Comparison of ENCODE assay signal across 8 mouse cellular contexts in genomic region chr2:23039082-23040000, GRCm38 (mm10). TPM values are rescaled to one million over a fixed set of nuclear protein-coding genes. Genes with fewer than 3 reads are reported as not detected.
A peak's percentile ranks its signal among the peaks of the same experiment; 100 is the strongest.
DNase-seq lines count a peak whose midpoint lies in the region; ATAC-seq and TF ChIP-seq lines count a peak whose summit lies in the region.

No protein-coding gene starts in this region.

- no peaks in the 10 kb centered on the region for H3K36me3 ChIP-seq in ES-E14 (ENCODE audit: control insufficient read depth, insufficient read depth, low read length, poor library complexity, severe bottlenecking)
- no peaks in the 10 kb centered on the region for H3K36me3 ChIP-seq in embryonic facial prominence, embryonic 11.5 days (replicated peaks; ENCODE audit: control insufficient read depth, insufficient read depth, low read depth, low read length)
- H3K36me3 ChIP-seq in heart, embryonic 10.5 days: no peaks in the 10 kb centered on the region

- H3K27me3 ChIP-seq in embryonic facial prominence, embryonic 11.5 days (ENCODE audit: control insufficient read depth, insufficient read depth, low read length): no peaks in the 10 kb centered on the region
- H3K27me3 ChIP-seq in heart, embryonic 10.5 days (ENCODE audit: insufficient read depth, poor library complexity, severe bottlenecking): no peaks in the 10 kb centered on the region

- peak; percentile 63 for DNase-seq in cerebellum, adult 9-10 months
- DNase-seq in cerebellum, postnatal 25 days: no peak
- DNase-seq in ES-E14 (ENCODE audit: low read depth, low spot score): peak; percentile 17
- DNase-seq in embryonic facial prominence, embryonic 11.5 days (ENCODE audit: low spot score): peak; percentile 44
- peak; percentile 86 for DNase-seq in heart, embryonic 10.5 days (ENCODE audit: low spot score)
- peak; percentile 31 to 54 for DNase-seq in left cerebral cortex, postnatal 25 days (ENCODE audit: low spot score in 2 of 2)
- peak; percentile 12 to 23 for DNase-seq in spleen, postnatal 14 days (ENCODE audit: low spot score in 2 of 2)

- H3K27ac ChIP-seq in ES-E14 (ENCODE audit: insufficient read depth, low read depth, low read length, poor library complexity, severe bottlenecking): peak overlapping the region; percentile 65
- H3K27ac ChIP-seq in embryonic facial prominence, embryonic 11.5 days (replicated peaks; ENCODE audit: low read depth, low read length): peak overlapping the region; percentile 92
- peak overlapping the region; percentile 94 for H3K27ac ChIP-seq in heart, embryonic 10.5 days

- ATAC-seq in embryonic facial prominence, embryonic 11.5 days (replicated peaks; ENCODE audit: insufficient number of reproducible peaks, low FRiP score, low TSS enrichment, low read depth): peak; percentile 88
- ATAC-seq in megakaryocyte progenitor cell, adult 5-6 weeks (replicated peaks; ENCODE audit: poor library complexity): peak; percentile 35

- peak overlapping the region; percentile 96 for H3K9ac ChIP-seq in ES-E14 (ENCODE audit: insufficient read depth, low read depth, low read length, poor library complexity, severe bottlenecking)
- peak overlapping the region; percentile 94 for H3K9ac ChIP-seq in embryonic facial prominence, embryonic 11.5 days (replicated peaks; ENCODE audit: low read length)

- H3K4me1 ChIP-seq in ES-E14 (ENCODE audit: control insufficient read depth in 2 of 2, insufficient read depth in 2 of 2, low read length in 2 of 2, poor library complexity in 1 of 2): peaks cover 3 to 5% of the 10 kb centered on the region in 2 experiments; a peak in 3 of 4 replicates
- no peaks in the 10 kb centered on the region for H3K4me1 ChIP-seq in embryonic facial prominence, embryonic 11.5 days (ENCODE audit: control insufficient read depth, insufficient read depth, low read length)
- peaks cover 2% of the 10 kb centered on the region; the same call in 1 of the 2 replicates for H3K4me1 ChIP-seq in heart, embryonic 10.5 days

- H3K4me2 ChIP-seq in embryonic facial prominence, embryonic 11.5 days (ENCODE audit: low read depth, low read length): peak overlapping the region; percentile 66

- WGBS in embryonic facial prominence, embryonic 11.5 days: 1% methylated on average over 50 of the region's 59 CpGs
- WGBS in heart, embryonic 10.5 days: under 1% methylated on average over 37 of the region's 59 CpGs

- H3K9me3 ChIP-seq in ES-E14 (ENCODE audit: control insufficient read depth, insufficient read depth, low read depth, low read length): no peaks in the 10 kb centered on the region
- no peaks in the 10 kb centered on the region for H3K9me3 ChIP-seq in embryonic facial prominence, embryonic 11.5 days (replicated peaks; ENCODE audit: control insufficient read depth, low read length)
- H3K9me3 ChIP-seq in heart, embryonic 10.5 days: no peaks in the 10 kb centered on the region

- intact Hi-C loops in left cerebral cortex, postnatal 25 days (cut with DNase I): loop anchor here (5.0 kb wide), 4 partner anchors 47 to 142 kb away; partner anchors contain the start of gene Pdss1

- H3K4me3 ChIP-seq in ES-E14 (ENCODE audit: insufficient read depth in 1 of 2, low read depth in 1 of 2, low read length in 2 of 2, poor library complexity in 1 of 2, severe bottlenecking in 1 of 2): peak overlapping the region; percentile 89 to 91
- H3K4me3 ChIP-seq in embryonic facial prominence, embryonic 11.5 days (ENCODE audit: low read depth, low read length): peak overlapping the region; percentile 93
- peak overlapping the region; percentile 97 for H3K4me3 ChIP-seq in heart, embryonic 10.5 days

- in situ Hi-C loops in ES-E14 (cut with MboI; ENCODE audit: low sequenced_read_pairs in 2 of 2, unreplicated experiment in 2 of 2): no loop called here

TF ChIP-seq in ES-E14, 5 proteins besides CTCF, POLR2A, EP300 and RAD21:
- TF ChIP-seq HCFC1 (IDR thresholded peaks at IDR 0.05; ENCODE audit: borderline replicate concordance, insufficient read depth, low read length) (peak; percentile 47; the same call in 1 of the 2 replicates), CHD2 (IDR thresholded peaks at IDR 0.05; ENCODE audit: low read depth, low read length) (no peak), MAFK (IDR thresholded peaks at IDR 0.05; ENCODE audit: insufficient read depth, low read depth, low read length) (no peak), ZNF384 (IDR thresholded peaks at IDR 0.05; ENCODE audit: low read depth, low read length) (no peak), ZC3H11A (IDR thresholded peaks at IDR 0.05; ENCODE audit: borderline replicate concordance, low read depth, low read length) (no peak)

RNA-seq across cellular contexts. Expression of gene Abi1, which starts 0.7 kb away (rescaled TPM):
- total RNA-seq in ES-E14 (2012; rRNA removed): 42.6 and 49.3 TPM in 2 replicates
- polyA plus RNA-seq in embryonic facial prominence, embryonic 11.5 days (2014; fragmentation: Nextera tagmentation; extraction: Ambion mirVana): 41.4 and 42.3 TPM in 2 replicates
- polyA plus RNA-seq in heart, embryonic 10.5 days (2016; fragmentation: Nextera tagmentation; extraction: Ambion mirVana): 33.3 and 34.7 TPM in 2 replicates
- 100 to 1,000 TPM; 132 to 140 TPM for total RNA-seq in left cerebral cortex, postnatal 25 days (2021)
- 82.2 and 84.2 TPM in 2 replicates for total RNA-seq in megakaryocyte progenitor cell, adult 5-6 weeks (2015)
- total RNA-seq in megakaryocyte progenitor cell, adult 5-6 weeks (2017): 90.0 and 111 TPM in 2 replicates

RNA-seq across cellular contexts. Expression of gene Acbd5, which starts 28.6 kb away (rescaled TPM):
- 27.2 and 31.7 TPM in 2 replicates for total RNA-seq in ES-E14 (2012; rRNA removed)
- 26.1 and 27.4 TPM in 2 replicates for polyA plus RNA-seq in embryonic facial prominence, embryonic 11.5 days (2014; fragmentation: Nextera tagmentation; extraction: Ambion mirVana)
- 26.2 and 29.6 TPM in 2 replicates for polyA plus RNA-seq in heart, embryonic 10.5 days (2016; fragmentation: Nextera tagmentation; extraction: Ambion mirVana)
- 10 to 100 TPM; 74.5 to 75.5 TPM for total RNA-seq in left cerebral cortex, postnatal 25 days (2021)
- total RNA-seq in megakaryocyte progenitor cell, adult 5-6 weeks (2015): 18.2 and 18.5 TPM in 2 replicates
- 21.1 and 32.2 TPM in 2 replicates for total RNA-seq in megakaryocyte progenitor cell, adult 5-6 weeks (2017)

Comparison
In these comparisons a context has a peak if more than half of its experiments do, and no peak if none do; other contexts are left out.
1. DNase-seq: peak in cerebellum, adult 9-10 months (single experiment), ES-E14 (single experiment), embryonic facial prominence, embryonic 11.5 days (single experiment), heart, embryonic 10.5 days (single experiment), left cerebral cortex, postnatal 25 days (2 of 2) and spleen, postnatal 14 days (2 of 2); none in cerebellum, postnatal 25 days (0 of 2).
2. Peak in every context shown above with its lines, with median percentiles within 50 percentile points of each other: H3K27ac ChIP-seq and H3K4me3 ChIP-seq.